ENCODE assay signal across 10 mouse cellular contexts in genomic region chrX:9519969-9520368, GRCm38 (mm10). TPM values are rescaled to one million over a fixed set of nuclear protein-coding genes. Genes with fewer than 3 reads are reported as not detected.
DNase-seq lines count a peak whose midpoint lies in the region; ATAC-seq and TF ChIP-seq lines count a peak whose summit lies in the region.
"Not testable (repeated sequence)": the region's sequence is repeated elsewhere in the genome, so short reads cannot be mapped to it uniquely, and the experiment has no call there.
"Had no signal": no experiment of that assay in that cellular context is flagged by ENCODE, and none has a peak within 500 bp of the region (broad histone marks: within the 10 kb centered on the region; RNA-seq: fewer than 3 reads in every experiment).

No protein-coding gene starts in this region.

- not testable (repeated sequence) for H3K27me3 ChIP-seq in embryonic facial prominence, embryonic 10.5 days (replicated peaks; ENCODE audit: low read depth, poor library complexity, severe bottlenecking); heart, adult 2 months (ENCODE audit: control insufficient read depth, insufficient read depth, low read length); kidney, adult 2 months (replicated peaks; ENCODE audit: control insufficient read depth, insufficient read depth, low read length); liver, embryonic 13.5 days; stomach, postnatal 0 days (ENCODE audit: control insufficient read depth, insufficient read depth, low read length)

- TF ChIP-seq CTCF in heart, adult 2 months (IDR thresholded peaks at IDR 0.05), result peak; percentile 62
- peak; percentile 55 for TF ChIP-seq CTCF in kidney, adult 2 months (conservative IDR thresholded peaks at IDR 0.05; ENCODE audit: insufficient read depth, insufficient read length, low read depth, low read length)
- peak; percentile 73 for TF ChIP-seq CTCF in stomach, postnatal 0 days (IDR thresholded peaks at IDR 0.05; ENCODE audit: low read depth)

- H3K9ac ChIP-seq in heart, adult 2 months (ENCODE audit: low read depth, low read length); liver, embryonic 13.5 days; stomach, postnatal 0 days (ENCODE audit: low read length): not testable (repeated sequence)

- intact Hi-C loops in heart, adult 2 months (cut with DNase I), result loop anchor here (2.0 to 5.0 kb wide), 3 partner anchors 147 to 393 kb away; no protein-coding TSS in a partner anchor

- not testable (repeated sequence) for H3K4me1 ChIP-seq in embryonic facial prominence, embryonic 10.5 days; heart, adult 2 months (ENCODE audit: control insufficient read depth, insufficient read depth, low read length); kidney, adult 2 months (ENCODE audit: control insufficient read depth, insufficient read depth, low read length); liver, embryonic 13.5 days (replicated peaks); stomach, postnatal 0 days (replicated peaks; ENCODE audit: control insufficient read depth, insufficient read depth)

- peak; percentile 77 for ATAC-seq in CD4-positive, CD25-positive, alpha-beta regulatory T cell, adult 4 months
- not testable (repeated sequence) for ATAC-seq in liver, embryonic 13.5 days (ENCODE audit: low read depth); stomach, postnatal 0 days (ENCODE audit: low FRiP score, low TSS enrichment)
- peak; percentile 87 for ATAC-seq in monocyte, adult 5-6 weeks (replicated peaks; ENCODE audit: insufficient number of reproducible peaks, low FRiP score, low TSS enrichment, poor library complexity, severe bottlenecking)

- H3K79me2 ChIP-seq in heart, adult 2 months (replicated peaks; ENCODE audit: control insufficient read depth, insufficient read depth, low read length), result not testable (repeated sequence)

- not testable (repeated sequence) for H3K4me3 ChIP-seq in embryonic facial prominence, embryonic 10.5 days; heart, adult 2 months; kidney, adult 2 months (ENCODE audit: insufficient read depth, low read depth, low read length); liver, embryonic 13.5 days (replicated peaks); stomach, postnatal 0 days (ENCODE audit: low read depth, low read length)

- not testable (repeated sequence) for H3K4me2 ChIP-seq in liver, embryonic 13.5 days; stomach, postnatal 0 days (replicated peaks; ENCODE audit: low read depth)

- WGBS in embryonic facial prominence, embryonic 10.5 days, result 50% methylated on average over 2 of the region's 2 CpGs
- 27% methylated on average over 2 of the region's 2 CpGs for WGBS in heart, adult 2 months
- WGBS in kidney, adult 2 months, result 16% methylated on average over 2 of the region's 2 CpGs
- 16% methylated on average over 2 of the region's 2 CpGs for WGBS in liver, embryonic 13.5 days (ENCODE audit: insufficient replicate concordance)
- WGBS in stomach, postnatal 0 days, result 28% methylated on average over 2 of the region's 2 CpGs

- H3K27ac ChIP-seq in embryonic facial prominence, embryonic 10.5 days (replicated peaks); heart, adult 2 months; kidney, adult 2 months (ENCODE audit: insufficient read depth, low read depth, low read length); liver, embryonic 13.5 days; stomach, postnatal 0 days (replicated peaks): not testable (repeated sequence)

- H3K9me3 ChIP-seq in embryonic facial prominence, embryonic 10.5 days; liver, embryonic 13.5 days (replicated peaks); stomach, postnatal 0 days (ENCODE audit: control insufficient read depth, low read length): not testable (repeated sequence)

- H3K36me3 ChIP-seq in embryonic facial prominence, embryonic 10.5 days (replicated peaks); heart, adult 2 months (ENCODE audit: control insufficient read depth, insufficient read depth, low read length); kidney, adult 2 months (ENCODE audit: control insufficient read depth, insufficient read depth, low read length); liver, embryonic 13.5 days; stomach, postnatal 0 days (ENCODE audit: control insufficient read depth, insufficient read depth, low read length): not testable (repeated sequence)

- not testable (repeated sequence) for TF ChIP-seq POLR2A in heart, adult 2 months (IDR thresholded peaks at IDR 0.05; ENCODE audit: insufficient read depth, low read depth, low read length); kidney, adult 2 months (IDR thresholded peaks at IDR 0.05; ENCODE audit: low read depth, low read length)

- peak; percentile 1 for DNase-seq in c-Kit-negative CD71-positive TER-119-positive erythroid progenitor cells, embryonic 14.5 days (ENCODE audit: low read depth, low spot score)
- DNase-seq in embryonic facial prominence, embryonic 10.5 days (ENCODE audit: low spot score), result peak; percentile 45
- peak in 1 of 2 experiments; percentile 24 for DNase-seq in heart, adult 2 months
- peak; percentile 31 for DNase-seq in kidney, adult 2 months
- peak; percentile 3 for DNase-seq in liver, embryonic 13.5 days
- DNase-seq in stomach, postnatal 0 days (ENCODE audit: low spot score), result peak; percentile 58

- TF ChIP-seq EP300 in heart, adult 2 months (IDR thresholded peaks at IDR 0.05; ENCODE audit: insufficient read depth, low read depth, low read length); stomach, postnatal 0 days (optimal IDR thresholded peaks at IDR 0.05): not testable (repeated sequence)

RNA-seq across cellular contexts. Expression of gene Cybb, which starts 32.4 kb away (rescaled TPM):
- polyA plus RNA-seq in CD4-positive, CD25-positive, alpha-beta regulatory T cell, adult 4 months (2017; shearing (Covaris generic)), result 10 to 100 TPM; 40.8 to 48.7 TPM
- polyA plus RNA-seq in embryonic facial prominence, embryonic 10.5 days (2016; fragmentation: Nextera tagmentation; extraction: Ambion mirVana), result 0.52 and 0.69 TPM in 2 replicates
- 10 to 100 TPM in 1 of 2 experiments, 1 to 10 TPM in 1; 8.6 to 10.7 TPM for total RNA-seq in heart, adult 2 months (2021)
- 2.1 and 3.0 TPM in 2 replicates for polyA plus RNA-seq in heart, adult 2 months (2012; rRNA removed)
- 1.5 and 2.4 TPM in 2 replicates for polyA plus RNA-seq in kidney, adult 2 months (2012; rRNA removed)
- polyA plus RNA-seq in liver, embryonic 13.5 days (2015; fragmentation: Nextera tagmentation; extraction: Ambion mirVana), result 5.5 and 5.7 TPM in 2 replicates
- total RNA-seq in monocyte, adult 5-6 weeks (2017), result 809 to 1,358 TPM (median 1,349 TPM) in 3 replicates
- polyA plus RNA-seq in stomach, postnatal 0 days (2015; fragmentation: Nextera tagmentation; extraction: Ambion mirVana), result 1.8 TPM in 2 replicates

RNA-seq across cellular contexts. Expression of gene H2al1o, which starts 52.2 kb away (rescaled TPM):
- not detected for polyA plus RNA-seq in CD4-positive, CD25-positive, alpha-beta regulatory T cell, adult 4 months (2017; shearing (Covaris generic))
- not detected in 2 replicates for polyA plus RNA-seq in embryonic facial prominence, embryonic 10.5 days (2016; fragmentation: Nextera tagmentation; extraction: Ambion mirVana)
- not detected for total RNA-seq in heart, adult 2 months (2021)
- not detected in 2 replicates for polyA plus RNA-seq in heart, adult 2 months (2012; rRNA removed)
- polyA plus RNA-seq in kidney, adult 2 months (2012; rRNA removed), result not detected in 2 replicates
- not detected in 2 replicates for polyA plus RNA-seq in liver, embryonic 13.5 days (2015; fragmentation: Nextera tagmentation; extraction: Ambion mirVana)
- total RNA-seq in monocyte, adult 5-6 weeks (2017), result not detected in 3 replicates
- not detected in 2 replicates for polyA plus RNA-seq in stomach, postnatal 0 days (2015; fragmentation: Nextera tagmentation; extraction: Ambion mirVana)
- total RNA-seq: gastrocnemius, adult 8-10 months; layer of hippocampus, postnatal 14 days had no signal
